In the genomic region with DNA sequence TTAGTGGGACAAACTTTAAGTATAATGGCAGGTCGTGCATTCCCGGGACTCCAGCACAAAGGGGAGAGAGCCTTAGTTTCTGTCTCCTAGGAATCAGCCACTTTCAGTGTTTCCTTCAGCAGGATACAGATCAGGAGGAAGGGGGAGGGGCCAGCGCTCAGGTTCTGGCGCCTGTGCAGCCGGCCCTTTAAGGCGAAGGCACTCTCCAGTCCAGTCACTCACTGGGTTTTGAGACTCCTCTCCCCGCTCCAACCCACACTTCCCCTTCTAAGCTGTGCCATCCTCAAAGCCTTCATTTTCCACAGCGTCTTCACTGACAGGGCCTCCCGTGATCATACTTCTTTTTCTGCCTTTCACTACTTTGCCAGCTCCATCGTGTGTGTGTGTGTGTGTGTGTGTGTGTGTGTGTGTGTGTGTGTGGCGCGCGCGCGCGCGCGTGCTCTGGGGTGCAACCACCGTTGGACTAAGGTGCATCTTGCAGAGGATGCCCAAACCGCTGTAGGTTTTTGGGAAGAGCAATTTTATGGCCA, we compare ENCODE assay signal across 8 mouse cellular contexts. TPM values are rescaled to one million over a fixed set of nuclear protein-coding genes. Genes with fewer than 3 reads are reported as not detected.
A peak's percentile ranks its signal among the peaks of the same experiment; 100 is the strongest.
DNase-seq lines count a peak whose midpoint lies in the region; ATAC-seq and TF ChIP-seq lines count a peak whose summit lies in the region.

No protein-coding gene starts in this region.

- H3K4me3 ChIP-seq in gastrocnemius, adult 2 months = peak overlapping the region; percentile 46
- H3K4me3 ChIP-seq in heart, embryonic 15.5 days = peak overlapping the region; percentile 32

- intact Hi-C loops in gastrocnemius, adult 2 months (cut with DNase I) = loop anchor here (5.0 kb wide), 2 partner anchors 229 to 664 kb away; a partner anchor contains a TSS
- intact Hi-C loops in gastrocnemius, postnatal 36 days (cut with DNase I) = loop anchor here (5.0 kb wide), 3 partner anchors 214 to 539 kb away; no protein-coding TSS in a partner anchor

- no peaks in the 10 kb centered on the region for H3K36me3 ChIP-seq in heart, embryonic 15.5 days

- peaks cover 12% of the 10 kb centered on the region for H3K4me1 ChIP-seq in heart, embryonic 15.5 days (replicated peaks)

- no peak overlapping the region for H3K9ac ChIP-seq in heart, embryonic 15.5 days

- TF ChIP-seq CTCF in gastrocnemius, adult 2 months (IDR thresholded peaks at IDR 0.05) = no peak

- H3K9me3 ChIP-seq in heart, embryonic 15.5 days (replicated peaks) = no peaks in the 10 kb centered on the region

- no peak overlapping the region for H3K27ac ChIP-seq in gastrocnemius, adult 2 months
- H3K27ac ChIP-seq in heart, embryonic 15.5 days = no peak overlapping the region

- ATAC-seq in heart, embryonic 15.5 days (replicated peaks; ENCODE audit: insufficient number of reproducible peaks, insufficient read depth, low FRiP score, low read depth) = 0 out of 2 replicates have a peak, but pooled peaks have one; percentile 34

- WGBS in heart, embryonic 15.5 days = 2% methylated on average over 20 of the region's 20 CpGs

- peak overlapping the region; percentile 66 for H3K4me2 ChIP-seq in heart, embryonic 15.5 days

- no peak for DNase-seq in gastrocnemius, adult 2 months
- DNase-seq in gastrocnemius, postnatal 25 days = no peak
- DNase-seq in embryo, embryonic 10.5 days (ENCODE audit: low spot score) = peak; percentile 70
- DNase-seq in kidney, postnatal 14 days = peak; percentile 73
- DNase-seq in lung, postnatal 4 days = peak; percentile 55 to 59
- peak; percentile 26 for DNase-seq in yolk sac, embryonic 10.5 days (ENCODE audit: low spot score)
- DNase-seq in gastrocnemius, postnatal 36 days = no peak

- peaks cover 13% of the 10 kb centered on the region for H3K27me3 ChIP-seq in heart, embryonic 15.5 days

RNA-seq across cellular contexts. Expression of a gene that starts 32.9 kb away (rescaled TPM):
- total RNA-seq in gastrocnemius, adult 2 months (2021) = 10 to 100 TPM; 13.0 to 13.4 TPM
- 10 to 100 TPM in 1 of 2 experiments, 1 to 10 TPM in 1; 8.6 to 10.2 TPM for total RNA-seq in gastrocnemius, postnatal 25 days (2021)
- 28.7 and 29.3 TPM in 2 replicates for polyA plus RNA-seq in heart, embryonic 15.5 days (2015; fragmentation: Nextera tagmentation; extraction: Ambion mirVana)
- total RNA-seq in gastrocnemius, postnatal 36 days (2021) = 10 to 100 TPM; 10.4 to 12.4 TPM

Comparison
In these comparisons a context has a peak if more than half of its experiments do, and no peak if none do; other contexts are left out.
1. DNase-seq: peak in embryo, embryonic 10.5 days (single experiment), kidney, postnatal 14 days (single experiment), lung, postnatal 4 days (2 of 2) and yolk sac, embryonic 10.5 days (single experiment); none in gastrocnemius, adult 2 months (single experiment), gastrocnemius, postnatal 25 days (single experiment) and gastrocnemius, postnatal 36 days (0 of 2).